Mouse (Mus musculus): Measurements from ENCODE around the gene Zfp91.

- TF ChIP-seq POLR2A (IDR thresholded peaks at IDR 0.05; ENCODE audit: low read depth, low read length) = no peak
- no peak for TF ChIP-seq CTCF (IDR thresholded peaks at IDR 0.05; ENCODE audit: extremely low read depth, insufficient read depth, insufficient read length, insufficient replicate concordance)
These were observed 3.2 kb upstream of the Zfp91 start for GRCm38 (mm10) chr19:12799081-12799480.

Data from spleen, adult 2 months (tissue).